Comparison of ENCODE assay signal across 27 mouse cellular contexts in the genomic region with DNA sequence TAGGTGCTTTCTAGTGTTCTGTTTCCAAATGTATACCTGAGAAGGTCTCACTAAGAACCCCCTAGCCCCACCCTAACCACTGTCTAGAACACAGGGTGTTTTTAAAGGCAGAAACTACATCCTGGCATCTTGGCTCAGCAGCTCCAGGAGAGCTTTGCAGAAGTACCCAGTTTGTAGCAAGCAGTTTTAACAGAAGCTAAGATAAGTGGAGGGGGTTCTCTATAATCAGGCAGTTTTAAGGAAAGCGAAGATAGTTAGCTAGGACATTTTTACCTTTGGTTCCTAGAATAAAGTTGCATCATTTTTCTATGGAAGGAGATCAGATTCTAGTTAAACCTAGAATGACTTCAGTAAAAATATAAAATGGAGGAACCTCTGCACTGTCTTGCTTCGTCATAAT. TPM values are rescaled to one million over a fixed set of nuclear protein-coding genes. Genes with fewer than 3 reads are reported as not detected.
"Had no signal": no experiment of that assay in that cellular context is flagged by ENCODE, and none has a peak within 500 bp of the region (broad histone marks: within the 10 kb centered on the region; RNA-seq: fewer than 3 reads in every experiment).

No protein-coding gene starts in this region.

- H3K27me3 ChIP-seq: embryonic facial prominence, embryonic 12.5 days; embryonic facial prominence, embryonic 13.5 days; embryonic facial prominence, embryonic 15.5 days; forebrain, embryonic 13.5 days; forebrain, embryonic 15.5 days had no signal

- H3K9me3 ChIP-seq: embryonic facial prominence, embryonic 10.5 days; embryonic facial prominence, embryonic 12.5 days; embryonic facial prominence, embryonic 13.5 days; embryonic facial prominence, embryonic 15.5 days; forebrain, embryonic 10.5 days; forebrain, embryonic 13.5 days; forebrain, embryonic 15.5 days had no signal

- H3K9ac ChIP-seq: embryonic facial prominence, embryonic 12.5 days; embryonic facial prominence, embryonic 13.5 days; embryonic facial prominence, embryonic 15.5 days; forebrain, embryonic 13.5 days; forebrain, embryonic 15.5 days; forebrain, postnatal 0 days had no signal

- H3K4me2 ChIP-seq: embryonic facial prominence, embryonic 12.5 days; embryonic facial prominence, embryonic 13.5 days; embryonic facial prominence, embryonic 15.5 days; forebrain, embryonic 13.5 days; forebrain, embryonic 15.5 days had no signal

- H3K4me3 ChIP-seq: embryonic facial prominence, embryonic 10.5 days; embryonic facial prominence, embryonic 12.5 days; embryonic facial prominence, embryonic 13.5 days; embryonic facial prominence, embryonic 15.5 days; erythroblast, embryonic 14.5 days; forebrain, embryonic 10.5 days; forebrain, embryonic 13.5 days; forebrain, embryonic 15.5 days; gastrocnemius, adult 2 months; heart, adult 2 months had no signal

- H3K27ac ChIP-seq: embryonic facial prominence, embryonic 10.5 days; embryonic facial prominence, embryonic 12.5 days; embryonic facial prominence, embryonic 13.5 days; embryonic facial prominence, embryonic 15.5 days; forebrain, embryonic 10.5 days; forebrain, embryonic 13.5 days; forebrain, embryonic 15.5 days; gastrocnemius, adult 2 months; heart, adult 2 months had no signal

- H3K4me1 ChIP-seq: embryonic facial prominence, embryonic 10.5 days; embryonic facial prominence, embryonic 12.5 days; embryonic facial prominence, embryonic 15.5 days had no signal

- H3K36me3 ChIP-seq: embryonic facial prominence, embryonic 15.5 days had no signal

- DNase-seq: cerebellum, adult 8-10 months; cerebellum, adult 9-10 months; cerebellum, adult 9-11 months; cerebellum, postnatal 10 days; cerebellum, postnatal 14 days; cerebellum, postnatal 25 days; cerebellum, postnatal 36 days; embryo, embryonic 11 days; forebrain, postnatal 0 days; gastrocnemius, adult 2 months; gastrocnemius, postnatal 10 days; gastrocnemius, postnatal 14 days; gastrocnemius, postnatal 25 days; gastrocnemius, postnatal 36 days; heart, adult 11 months; heart, adult 18-20 months; heart, adult 2 months had no signal

- ATAC-seq: forebrain, embryonic 13.5 days; forebrain, embryonic 14.5 days; forebrain, embryonic 15.5 days; forebrain, embryonic 16.5 days; forebrain, postnatal 0 days had no signal

RNA-seq across cellular contexts. Expression of a gene that starts 11.2 kb away (rescaled TPM):
- polyA plus RNA-seq: erythroblast, embryonic 14.5 days had no signal
